Mouse (Mus musculus): Measurements from ENCODE around the gene Ift81.

The Ift81 gene

DNA sequence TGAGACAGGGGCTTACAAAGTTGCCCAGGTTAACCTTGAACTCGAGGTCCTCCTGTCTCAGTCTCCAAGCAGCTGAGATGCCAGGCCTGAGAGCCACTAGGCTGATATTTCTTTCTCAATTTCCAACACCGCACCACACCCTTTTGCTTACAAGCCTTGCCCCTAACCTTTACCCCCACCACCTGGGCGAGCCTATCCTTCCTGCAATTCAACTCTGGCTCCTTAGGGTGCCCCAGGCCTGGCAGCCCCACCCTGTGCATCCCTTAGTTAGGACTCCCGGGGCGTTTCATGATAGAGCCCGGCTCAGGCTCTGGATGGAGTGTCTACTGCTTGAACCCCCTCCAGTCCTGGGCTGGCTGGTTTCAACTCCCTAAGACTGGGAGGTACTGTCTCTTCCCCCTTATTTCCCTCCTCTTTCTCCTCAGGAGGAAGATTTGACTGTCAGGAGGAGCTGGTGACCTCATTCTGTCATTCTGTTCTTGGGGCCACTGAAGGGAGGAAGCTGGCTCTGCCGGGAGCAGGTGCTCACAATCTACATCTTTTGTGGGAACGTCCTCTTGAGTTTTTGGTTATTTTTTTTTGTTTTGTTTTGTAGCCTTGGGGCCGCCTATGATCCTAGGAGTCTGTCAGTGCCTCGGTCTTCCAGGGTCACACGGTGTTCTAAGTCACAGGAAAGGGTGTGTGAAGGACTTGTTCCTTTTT, 98.1 kb downstream of the Ift81 start:
- no peak for DNase-seq (ENCODE audit: low spot score in 2 of 2)

- DNase-seq (ENCODE audit: low spot score in 2 of 2), result no peak
Observed at GRCm38 (mm10) chr5:122514127-122514521, 100.2 kb downstream of the Ift81 start.

GRCm38 (mm10) chr5:122513421-122514126, 100.7 kb downstream of the Ift81 start:
- DNase-seq (ENCODE audit: low spot score in 2 of 2), result no peak

DNA sequence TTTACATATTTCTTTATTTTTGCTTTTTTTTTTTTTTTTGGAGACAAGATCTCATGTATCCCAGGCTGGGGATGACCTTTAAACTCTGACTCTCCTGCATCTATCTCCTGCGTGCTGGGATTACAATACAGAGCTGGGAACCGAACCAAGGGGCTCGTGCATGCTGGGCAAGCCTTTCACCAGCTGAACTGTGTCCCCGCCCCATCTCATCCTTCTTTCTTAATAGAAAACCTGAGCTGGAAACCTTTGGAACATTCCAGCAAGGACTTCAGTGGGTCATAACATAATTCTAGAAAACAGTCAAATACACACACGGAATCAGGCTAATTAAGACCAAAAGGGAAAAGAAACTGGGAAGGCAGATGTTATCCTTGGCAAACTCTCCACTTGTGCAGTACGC, 102.3 kb downstream of the Ift81 start:
- DNase-seq (ENCODE audit: low spot score in 2 of 2), result no peak

GRCm38 (mm10) chr5:122511405-122511804, 102.9 kb downstream of the Ift81 start:
- DNase-seq (ENCODE audit: low spot score in 2 of 2), result no peak

DNA sequence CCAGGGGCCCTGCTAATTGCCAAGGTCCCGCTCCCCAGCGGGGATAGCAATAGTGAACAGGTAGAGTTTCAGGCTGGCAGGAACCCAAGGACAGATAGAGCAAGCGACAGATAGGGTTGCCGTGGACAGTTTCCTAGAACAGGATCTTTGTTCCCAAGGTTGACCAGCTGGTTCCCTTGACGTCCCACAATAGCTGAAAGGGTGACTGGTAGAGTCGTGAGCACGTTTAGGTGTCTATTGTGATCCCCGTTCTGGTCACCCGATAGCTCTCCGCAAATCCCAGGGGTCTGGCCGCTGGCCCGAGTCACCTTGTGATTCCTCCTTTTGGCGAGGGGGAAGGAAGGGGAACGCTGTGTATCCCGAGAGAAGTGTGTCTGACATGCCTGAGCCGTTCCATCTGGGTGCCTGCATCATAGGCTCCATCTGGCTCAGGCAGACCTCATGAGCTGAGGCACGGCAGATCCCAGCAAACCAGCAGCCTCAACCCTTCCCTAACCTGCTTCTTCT, 103.6 kb downstream of the Ift81 start:
- peak; percentile 86 to 88 for DNase-seq (ENCODE audit: low spot score in 2 of 2)

GRCm38 (mm10) chr5:122509608-122510007, 104.7 kb downstream of the Ift81 start:
- peak; percentile 78 to 81 for DNase-seq (ENCODE audit: low spot score in 2 of 2)

DNA sequence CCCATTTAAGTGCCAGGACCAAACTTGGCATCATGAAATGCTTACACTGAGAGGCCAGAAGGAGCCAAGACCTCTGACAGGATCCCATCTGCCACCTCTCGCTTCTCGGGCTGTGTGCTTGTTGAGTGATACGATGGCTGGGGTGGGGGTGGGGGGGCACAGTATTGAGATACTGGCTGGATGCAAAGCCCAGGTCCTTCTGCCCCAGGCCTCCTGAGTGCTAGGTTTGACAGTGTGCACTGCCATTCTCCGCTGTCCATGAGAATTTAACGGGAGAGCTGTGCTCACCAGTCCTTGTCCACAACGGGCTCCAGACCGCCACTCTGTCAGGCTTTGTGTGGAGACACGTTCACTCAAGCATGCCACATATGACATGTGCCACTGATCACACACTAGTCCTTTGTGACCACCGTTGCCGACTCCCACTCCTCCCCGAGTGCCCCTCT, 105.4 kb downstream of the Ift81 start:
- no peak for DNase-seq (ENCODE audit: low spot score in 2 of 2)

DNA sequence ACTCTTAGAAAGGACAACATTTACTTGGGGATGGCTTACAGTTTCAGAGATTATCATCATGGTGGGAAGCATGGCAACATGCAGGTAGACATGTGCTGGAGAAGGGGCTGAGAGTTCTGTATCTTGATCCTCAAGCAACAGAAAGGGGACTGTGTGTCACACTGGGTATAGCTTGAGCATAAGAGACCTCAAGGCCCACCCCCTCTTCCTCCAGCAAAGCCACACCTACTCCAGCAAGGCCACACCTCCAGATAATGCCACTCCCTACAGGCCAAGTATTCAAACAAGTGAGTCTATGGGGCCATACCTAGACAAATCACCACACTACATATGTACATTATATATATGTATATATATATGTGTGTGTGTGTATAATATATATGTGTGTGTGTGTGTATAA, 106.9 kb downstream of the Ift81 start:
- DNase-seq (ENCODE audit: low spot score in 2 of 2), result no peak

DNA sequence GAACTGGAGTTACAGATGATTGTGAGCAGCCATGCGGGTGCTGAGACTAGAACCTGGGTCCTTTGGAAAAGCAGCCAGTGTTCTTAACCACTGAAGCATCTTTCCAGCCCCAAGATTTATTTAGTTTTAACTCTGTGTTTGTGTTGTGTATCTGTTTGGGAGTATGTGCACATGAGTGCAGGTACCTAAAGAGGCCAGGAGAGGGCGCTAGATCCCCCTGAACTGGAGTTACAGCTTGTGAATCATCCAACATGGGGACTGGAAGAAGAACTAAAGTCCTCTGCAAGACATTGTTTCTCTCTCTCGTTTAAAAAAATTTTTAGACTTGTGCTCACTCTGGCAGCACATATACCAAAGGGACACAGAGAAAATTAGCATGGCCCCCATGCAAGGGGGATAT, 107.9 kb downstream of the Ift81 start:
- no peak for DNase-seq (ENCODE audit: low spot score in 2 of 2)

- DNase-seq (ENCODE audit: low spot score in 2 of 2), result no peak
Observed at GRCm38 (mm10) chr5:122505554-122505953, 108.8 kb downstream of the Ift81 start.

- DNase-seq (ENCODE audit: low spot score in 2 of 2), result no peak
Observed at GRCm38 (mm10) chr5:122503760-122504119, 110.6 kb downstream of the Ift81 start.

DNA sequence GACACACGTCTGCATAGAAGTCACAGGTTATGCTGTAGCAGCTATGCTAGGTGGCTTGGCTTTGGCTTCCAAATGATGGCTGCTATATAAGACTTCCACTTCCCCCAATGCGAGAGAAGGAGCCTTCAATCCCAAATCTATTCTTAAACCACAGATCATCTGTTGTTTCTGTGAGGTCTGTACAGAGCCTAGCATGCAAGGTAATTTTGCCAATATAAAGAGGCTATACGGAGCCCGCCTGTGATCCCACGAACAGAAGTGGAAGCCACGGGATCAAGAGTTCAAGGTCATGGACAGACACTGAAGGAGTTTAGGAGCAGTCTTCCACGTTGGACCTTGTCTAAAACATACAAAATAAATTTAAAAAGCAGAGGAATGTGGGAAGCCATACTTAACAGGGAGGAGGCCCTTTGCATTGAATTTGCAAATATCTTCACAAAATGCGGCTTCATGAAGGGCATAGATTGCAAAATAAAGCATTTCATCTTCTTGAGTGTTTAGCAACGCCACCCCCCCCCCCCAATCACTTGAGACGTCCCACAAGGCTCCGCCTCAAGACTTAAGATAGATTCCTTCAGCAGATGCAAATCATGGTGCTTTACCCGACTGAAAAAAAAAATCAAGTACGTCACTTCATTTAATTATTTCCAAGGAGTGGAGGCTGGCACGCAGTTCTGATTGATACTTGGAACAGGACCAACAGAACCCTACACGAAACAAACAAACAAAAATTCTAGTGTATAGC, 111.1 kb downstream of the Ift81 start:
- no peak for DNase-seq (ENCODE audit: low spot score in 2 of 2)

GRCm38 (mm10) chr5:122502077-122502941, 112.0 kb downstream of the Ift81 start, which contains the start of gene Atp2a2:
Gene Atp2a2 (minus strand): TSS chr5:122502225.
- DNase-seq (ENCODE audit: low spot score in 2 of 2), result peak; percentile 91 to 95

DNA sequence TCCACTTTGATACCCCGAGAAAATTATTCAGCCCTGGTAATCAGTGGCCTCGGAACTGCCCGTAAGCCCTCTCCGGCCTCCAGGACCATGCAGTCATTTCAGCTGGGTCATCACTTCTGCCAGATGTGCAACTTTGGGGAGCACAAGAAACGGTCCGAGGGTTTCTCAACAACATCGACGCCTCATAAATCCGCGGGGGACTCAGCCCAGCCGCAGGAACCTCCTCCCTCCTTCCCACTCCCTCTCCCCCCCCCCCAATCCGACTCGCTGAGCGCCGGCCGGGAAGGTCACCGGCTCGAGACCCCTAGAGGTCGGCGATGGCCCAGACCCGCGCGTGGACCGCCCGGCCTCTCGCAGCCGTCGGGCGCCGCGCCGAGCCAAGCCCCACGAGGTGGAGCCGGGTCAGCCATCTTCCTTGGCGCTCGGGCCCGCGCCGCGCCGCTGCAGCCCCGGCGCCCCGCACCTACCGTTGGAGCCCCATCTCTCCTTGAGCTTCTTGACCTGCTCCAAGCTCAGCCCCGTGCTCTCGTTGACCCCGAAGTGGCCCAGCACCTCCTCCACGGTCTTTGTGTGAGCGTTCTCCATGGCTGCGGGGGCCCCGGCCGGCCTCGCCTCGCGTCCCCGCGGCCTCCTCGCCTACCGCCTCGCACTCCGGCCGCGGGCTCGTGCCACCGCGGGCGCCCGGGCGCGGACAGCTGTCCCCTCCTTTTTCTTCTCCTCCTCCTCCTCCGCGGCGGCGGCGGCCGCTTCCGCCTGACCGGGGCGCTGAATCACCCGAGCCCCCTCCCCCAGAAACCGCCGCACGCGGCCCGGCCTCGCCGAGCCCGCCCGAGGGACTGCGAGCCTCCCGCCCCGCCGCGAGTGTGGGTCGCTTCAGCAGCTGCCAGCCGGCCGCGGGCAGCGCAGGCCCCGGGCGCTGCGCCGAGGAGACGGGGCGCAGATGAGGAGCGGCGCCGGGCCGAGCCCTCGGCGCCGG, 112.9 kb downstream of the Ift81 start:
- peak in 1 of 2 experiments; percentile 43 for DNase-seq (ENCODE audit: low spot score in 2 of 2)

- no peak for DNase-seq (ENCODE audit: low spot score in 2 of 2)
Observed at GRCm38 (mm10) chr5:122500563-122500962, 113.8 kb downstream of the Ift81 start.

Data from heart, adult 9 months (tissue).